In the genomic region with DNA sequence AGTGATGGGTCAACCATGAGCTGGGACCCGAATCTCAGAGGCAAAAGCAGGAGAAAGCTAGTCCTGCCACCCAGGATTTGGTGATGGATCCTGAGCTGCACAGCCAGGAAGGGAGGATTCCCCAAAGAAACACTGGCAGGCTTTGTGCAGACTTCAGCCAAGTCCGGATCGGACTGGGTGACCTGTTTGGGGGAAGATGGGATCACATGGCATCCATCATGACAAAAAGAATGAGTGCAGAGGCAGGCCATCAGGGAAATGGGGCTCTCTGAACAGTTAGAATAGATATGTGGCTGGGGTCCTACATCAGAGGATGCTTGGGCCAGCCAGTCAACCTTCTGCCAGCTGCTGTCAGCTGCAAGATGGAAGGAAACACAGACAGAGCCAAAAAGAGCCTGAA, we compare ENCODE assay signal across 21 mouse cellular contexts.
"Had no signal": no experiment of that assay in that cellular context is flagged by ENCODE, and none has a peak within 500 bp of the region (broad histone marks: within the 10 kb centered on the region; RNA-seq: fewer than 3 reads in every experiment).

No protein-coding gene starts in this region.

- H3K4me1 ChIP-seq: limb, embryonic 12.5 days; limb, embryonic 15.5 days; midbrain, embryonic 12.5 days; midbrain, embryonic 15.5 days; neural tube, embryonic 12.5 days; neural tube, embryonic 15.5 days; stomach, embryonic 15.5 days had no signal

- H3K36me3 ChIP-seq: limb, embryonic 12.5 days; limb, embryonic 15.5 days; midbrain, embryonic 12.5 days; midbrain, embryonic 15.5 days; neural tube, embryonic 12.5 days; neural tube, embryonic 15.5 days; stomach, embryonic 15.5 days had no signal

- H3K9me3 ChIP-seq: limb, embryonic 12.5 days; limb, embryonic 15.5 days; midbrain, embryonic 12.5 days; midbrain, embryonic 15.5 days; neural tube, embryonic 12.5 days; neural tube, embryonic 15.5 days; stomach, embryonic 15.5 days had no signal

- H3K9ac ChIP-seq: limb, embryonic 12.5 days; limb, embryonic 15.5 days; liver, embryonic 14.5 days; liver, postnatal 0 days; lung, embryonic 14.5 days; midbrain, embryonic 12.5 days; midbrain, embryonic 15.5 days; neural tube, embryonic 12.5 days; neural tube, embryonic 15.5 days; stomach, embryonic 15.5 days had no signal

- DNase-seq: kidney, adult 9 months; kidney, postnatal 14 days; kidney, postnatal 4 days; liver, postnatal 0 days; lung, embryonic 14.5 days; right cerebral cortex, postnatal 25 days; spleen, adult 18-20 months; thymus, adult 2 months; thymus, postnatal 14 days; thymus, postnatal 4 days had no signal

- ATAC-seq: liver, postnatal 0 days; lung, postnatal 0 days; midbrain, embryonic 15.5 days had no signal

- H3K4me3 ChIP-seq: limb, embryonic 12.5 days; limb, embryonic 15.5 days; midbrain, embryonic 12.5 days; midbrain, embryonic 15.5 days; neural tube, embryonic 12.5 days; neural tube, embryonic 15.5 days; stomach, embryonic 15.5 days had no signal

- H3K4me2 ChIP-seq: limb, embryonic 12.5 days; limb, embryonic 15.5 days; liver, embryonic 11.5 days; lung, embryonic 14.5 days; midbrain, embryonic 12.5 days; midbrain, embryonic 15.5 days; neural tube, embryonic 12.5 days; neural tube, embryonic 15.5 days; stomach, embryonic 15.5 days had no signal

- H3K27ac ChIP-seq: limb, embryonic 12.5 days; limb, embryonic 15.5 days; liver, embryonic 14.5 days; macrophage; midbrain, embryonic 12.5 days; midbrain, embryonic 15.5 days; neural tube, embryonic 12.5 days; neural tube, embryonic 15.5 days; stomach, embryonic 15.5 days had no signal

- H3K27me3 ChIP-seq: limb, embryonic 12.5 days; limb, embryonic 15.5 days; midbrain, embryonic 12.5 days; midbrain, embryonic 15.5 days; neural tube, embryonic 12.5 days; neural tube, embryonic 15.5 days; stomach, embryonic 15.5 days had no signal
